Mouse (Mus musculus) hindbrain, embryonic 11.5 days (tissue): ENCODE results near the gene Cd163. TPM values are rescaled to one million over a fixed set of nuclear protein-coding genes. Genes with fewer than 3 reads are reported as not detected.

Experiments used
- ATAC-seq: fragments of 200-750 bp; cut with Nextera tagmentation; 2 replicates; pipeline ENCODE4 v1.8.0; 2017; ENCODE audit warnings: mild to moderate bottlenecking, moderate TSS enrichment, moderate library complexity; ENCODE audit not compliant: low FRiP score
- DNase-seq: peaks from one replicate; pipeline ENCODE4 v3.0.0-alpha.2; 2015; ENCODE audit warnings: low spot score
- H3K27ac ChIP-seq: fragments of 300-500 bp; sonication (generic); 2 replicates; pipeline ENCODE4 v1.5.1; 2014; ENCODE audit warnings: mild to moderate bottlenecking, low read depth, low read length
- H3K27me3 ChIP-seq: fragments of 300-500 bp; sonication (generic); 2 replicates; pipeline ENCODE4 v1.6.1; 2014; ENCODE audit warnings: mild to moderate bottlenecking, low read length, moderate library complexity, mixed read lengths; ENCODE audit not compliant: control insufficient read depth, insufficient read depth
- H3K36me3 ChIP-seq: fragments of 300-500 bp; sonication (generic); 2 replicates; pipeline ENCODE4 v1.6.1; 2014; ENCODE audit warnings: mild to moderate bottlenecking, low read length, moderate library complexity, mixed read lengths; ENCODE audit not compliant: control insufficient read depth, insufficient read depth
- H3K4me1 ChIP-seq: fragments of 300-500 bp; sonication (generic); replicated peaks from 2 replicates; pipeline ENCODE4 v1.6.1; 2014; ENCODE audit warnings: low read length, mixed read lengths; ENCODE audit not compliant: control insufficient read depth, insufficient read depth
- H3K4me2 ChIP-seq: fragments of 300-500 bp; sonication (generic); replicated peaks from 2 replicates; pipeline ENCODE4 v1.6.1; 2014; ENCODE audit warnings: mild to moderate bottlenecking, low read depth, low read length
- H3K4me3 ChIP-seq: fragments of 300-500 bp; sonication (generic); 2 replicates; pipeline ENCODE4 v1.5.1; 2014; ENCODE audit warnings: low read depth, low read length
- H3K9ac ChIP-seq: fragments of 300-500 bp; sonication (generic); 2 replicates; pipeline ENCODE4 v1.6.1; 2014; ENCODE audit warnings: low read depth, low read length
- H3K9me3 ChIP-seq: fragments of 300-500 bp; sonication (generic); 2 replicates; pipeline ENCODE4 v1.6.1; 2016; ENCODE audit warnings: low read length; ENCODE audit not compliant: control insufficient read depth
- WGBS: fragments of 180-500 bp; shearing (Covaris S2); extraction: QIAGEN DNeasy Blood & Tissue Kit; methylation state at CpG from one replicate; pipeline ENCODE4 v1.1.7; 2014; 5-methylcytosine and 5-hydroxymethylcytosine counted together
- polyA plus RNA-seq: library from polyadenylated mRNA; unstranded; fragments of >200 nt; fragmentation: Nextera tagmentation; extraction: Ambion mirVana; gene quantifications from 2 replicates; pipeline ENCODE4 v1.2.1, GENCODE M21; 2014

Cd163 gene
- 0.06 TPM in 1 of 2 replicates, not detected in the other for polyA plus RNA-seq

DNA sequence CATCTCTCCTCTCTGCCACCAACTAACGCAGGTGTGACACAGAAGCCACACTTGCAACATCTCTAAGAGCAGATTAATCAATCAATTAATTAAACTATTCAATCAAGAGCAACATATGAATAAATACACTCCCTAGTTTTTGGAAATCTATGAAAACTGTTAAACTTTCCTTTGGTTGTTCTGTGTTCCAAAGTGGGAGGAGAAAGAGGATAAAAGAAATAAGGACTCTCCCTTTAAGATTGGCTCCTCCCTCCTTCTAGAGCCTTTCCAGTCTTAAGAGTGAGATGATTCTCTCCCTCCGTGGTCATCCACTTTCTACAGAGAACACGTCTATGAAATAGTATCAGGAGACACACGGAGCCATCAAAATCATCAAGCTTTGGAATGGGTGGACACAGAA is at the start of gene Cd163:
Gene Cd163 (plus strand): TSS at position 301 of the 400 bp plus-strand sequence.
- 94% methylated on average over 4 of the region's 4 CpGs for WGBS
- Histone ChIP-seq H3K9me3 (no peaks in the 10 kb centered on the region), H3K4me3 (no peak within 1 kb of the TSS), H3K36me3 (no peaks in the 10 kb centered on the region), H3K4me1 (no peaks in the 10 kb centered on the region), H3K9ac (no peak within 1 kb of the TSS), H3K27me3 (no peaks in the 10 kb centered on the region), H3K4me2 (no peak within 1 kb of the TSS), H3K27ac (no peak within 1 kb of the TSS)
- DNase-seq: no peak
- no peak for ATAC-seq

DNA sequence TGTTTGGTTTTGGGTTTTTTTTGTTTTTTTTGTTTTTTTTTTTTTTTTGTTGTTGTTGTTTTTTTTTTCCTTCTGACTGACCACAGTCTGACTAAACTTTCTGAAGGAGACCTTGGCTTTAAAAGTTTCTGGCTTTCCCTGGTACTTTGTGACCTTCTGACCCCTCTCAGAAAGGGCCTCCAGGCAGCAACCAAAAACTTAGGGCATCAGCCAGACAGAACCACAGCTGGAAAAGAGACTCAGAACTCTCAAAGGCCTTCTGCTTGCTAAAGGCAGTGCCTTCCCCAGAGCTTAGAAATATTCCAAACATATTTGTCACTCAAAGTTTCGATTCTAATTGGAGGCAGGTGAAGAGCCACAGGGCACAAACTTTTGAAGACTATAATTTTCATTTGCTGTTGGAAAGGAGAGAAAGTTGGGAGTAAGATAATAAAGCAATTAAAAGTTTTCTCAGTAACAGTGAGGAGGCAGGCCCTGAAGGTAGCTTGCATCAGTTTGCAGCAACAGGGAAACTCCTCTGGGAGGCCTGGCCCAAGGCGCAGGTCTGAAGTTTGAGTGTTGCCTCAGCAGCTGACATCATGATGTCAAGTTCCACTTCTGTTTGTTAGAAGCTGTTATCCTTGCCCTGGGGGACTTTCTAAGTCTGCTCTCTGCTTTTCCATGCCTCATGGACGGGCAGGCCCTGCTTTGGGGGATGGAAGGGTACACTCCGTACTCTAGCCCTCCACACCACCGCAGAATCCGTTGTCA is 48.6 kb upstream of the Cd163 start:
- ATAC-seq (no peak), DNase-seq (no peak)
- no peak overlapping the region for H3K4me2 ChIP-seq
- no peak overlapping the region for H3K9ac ChIP-seq
- 57% methylated on average over 6 of the region's 6 CpGs for WGBS
- no peak overlapping the region for H3K27ac ChIP-seq
- no peaks in the 10 kb centered on the region for H3K9me3 ChIP-seq
- H3K36me3 ChIP-seq: no peaks in the 10 kb centered on the region
- no peak overlapping the region for H3K4me3 ChIP-seq
- H3K27me3 ChIP-seq: no peaks in the 10 kb centered on the region
- H3K4me1 ChIP-seq: no peaks in the 10 kb centered on the region

DNA sequence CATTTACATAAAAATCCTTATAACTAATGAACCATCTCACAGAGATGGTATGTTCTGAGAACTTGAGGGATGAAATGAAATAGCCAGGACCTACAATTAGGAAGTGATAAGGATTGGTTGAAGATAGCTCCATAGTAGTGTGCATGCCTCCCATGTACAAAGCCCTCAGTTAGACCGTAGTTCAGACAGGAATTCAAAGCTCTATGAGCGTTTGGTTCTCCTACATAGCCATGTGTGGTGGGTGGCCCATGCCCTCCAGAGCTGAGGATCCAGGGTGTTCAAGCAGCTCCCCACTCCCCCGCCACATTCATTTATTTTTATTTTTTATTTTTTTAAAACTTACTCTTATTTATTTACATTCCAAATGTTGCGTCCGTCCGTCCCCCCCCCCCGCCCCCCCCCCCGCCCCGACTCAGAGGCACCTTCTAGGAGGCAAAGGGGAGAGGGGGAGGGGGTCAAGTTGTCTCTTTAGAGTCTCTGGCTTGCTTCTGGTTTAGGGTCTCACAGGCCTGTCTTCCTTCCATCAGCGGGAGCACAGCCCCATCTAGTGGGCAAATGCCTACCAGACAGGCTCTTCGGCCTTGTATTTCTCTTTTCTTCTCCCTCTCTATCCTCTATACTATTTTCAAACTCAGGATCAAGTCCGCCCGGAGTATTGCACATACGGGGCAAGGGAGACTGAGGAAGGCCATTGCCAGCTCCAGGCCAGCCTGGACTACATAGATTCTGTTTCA is 44.1 kb upstream of the Cd163 start:
- Histone ChIP-seq H3K9me3 (no peaks in the 10 kb centered on the region), H3K9ac (no peak overlapping the region), H3K36me3 (no peaks in the 10 kb centered on the region), H3K27me3 (no peaks in the 10 kb centered on the region), H3K27ac (no peak overlapping the region), H3K4me2 (no peak overlapping the region), H3K4me3 (no peak overlapping the region), H3K4me1 (no peaks in the 10 kb centered on the region)
- ATAC-seq (peak; percentile 79), DNase-seq (peak; percentile 89)
- WGBS: 24% methylated on average over 11 of the region's 14 CpGs

DNA sequence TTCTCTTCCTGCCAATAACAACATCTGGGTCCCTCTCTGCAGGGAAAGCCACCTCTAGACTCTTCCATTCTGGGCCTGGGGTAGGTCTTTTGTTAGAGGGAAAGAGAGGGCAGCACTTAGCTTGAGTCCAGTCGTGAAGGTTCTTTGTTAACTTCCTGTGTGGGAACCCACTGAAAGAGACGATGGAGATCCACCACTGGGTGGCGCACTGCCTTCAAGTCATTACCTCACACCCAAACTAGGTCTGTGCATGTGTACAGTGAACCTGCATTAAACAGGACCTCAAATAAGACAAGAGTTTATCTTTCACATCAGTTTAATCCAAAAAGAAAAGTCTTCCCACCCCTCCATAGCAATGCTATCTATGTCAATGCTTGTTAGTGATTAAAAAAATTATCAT is 41.8 kb upstream of the Cd163 start:
- Histone ChIP-seq H3K4me2 (no peak overlapping the region), H3K9ac (no peak overlapping the region), H3K4me1 (no peaks in the 10 kb centered on the region), H3K27me3 (no peaks in the 10 kb centered on the region), H3K36me3 (no peaks in the 10 kb centered on the region), H3K9me3 (no peaks in the 10 kb centered on the region), H3K27ac (no peak overlapping the region), H3K4me3 (no peak overlapping the region)
- WGBS: 4% methylated on average over 3 of the region's 3 CpGs
- DNase-seq (peak; percentile 83), ATAC-seq (peak; percentile 61; the same call in 1 of the 2 replicates)

DNA sequence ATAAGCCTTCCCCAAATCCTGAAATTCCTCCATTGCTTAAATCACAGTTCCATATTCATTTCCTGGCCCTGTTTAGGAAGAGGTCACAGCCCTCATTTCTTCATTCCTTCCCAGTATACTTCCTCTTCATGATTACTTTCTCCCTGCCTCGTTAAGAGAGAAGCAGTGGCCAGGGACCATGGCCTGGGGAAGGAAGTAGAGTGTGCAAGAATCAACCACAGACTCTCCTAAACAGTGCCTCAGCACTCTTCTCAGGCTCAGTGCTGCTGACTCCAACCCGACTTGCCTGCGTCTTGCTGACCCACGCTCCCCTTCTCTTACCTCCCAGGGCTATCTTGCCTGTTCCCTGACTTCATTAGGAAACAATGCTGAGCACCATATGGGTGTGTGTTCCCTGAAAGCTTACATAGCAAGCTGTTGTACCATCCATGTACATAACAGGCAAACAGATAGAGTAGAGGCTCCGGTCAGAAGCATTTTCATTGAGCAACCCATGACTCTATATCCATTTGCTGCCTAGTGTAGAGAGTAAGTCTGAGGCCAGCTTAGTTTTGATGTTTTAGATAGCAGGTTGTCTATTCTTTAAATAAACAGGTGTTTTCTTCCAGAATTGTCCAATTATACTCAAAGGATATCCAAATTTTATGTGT is 31.1 kb upstream of the Cd163 start:
- Histone ChIP-seq H3K27ac (no peak overlapping the region), H3K9ac (no peak overlapping the region), H3K36me3 (no peaks in the 10 kb centered on the region), H3K4me1 (no peaks in the 10 kb centered on the region), H3K9me3 (no peaks in the 10 kb centered on the region), H3K4me3 (no peak overlapping the region), H3K27me3 (no peaks in the 10 kb centered on the region), H3K4me2 (no peak overlapping the region)
- DNase-seq (no peak), ATAC-seq (no peak)
- 78% methylated on average over 5 of the region's 5 CpGs for WGBS

DNA sequence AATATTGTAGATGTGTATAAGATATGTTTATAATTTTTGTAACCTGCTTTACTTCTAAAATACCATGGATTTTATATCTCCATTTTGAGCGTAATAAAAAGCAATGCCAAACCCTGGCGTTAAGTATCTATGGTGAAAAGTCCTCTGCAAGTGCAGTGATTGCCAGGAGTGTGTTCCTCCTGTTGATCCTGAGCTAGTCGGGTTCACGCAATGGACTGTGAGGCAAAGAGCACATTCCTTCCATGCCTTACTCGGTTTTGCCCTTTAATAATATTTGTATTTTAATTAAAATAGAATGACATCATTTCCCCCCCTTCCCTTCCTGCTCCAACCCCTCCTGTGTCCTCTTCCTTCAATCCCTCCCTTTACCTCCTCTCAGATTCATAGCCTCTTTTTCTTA is 26.8 kb upstream of the Cd163 start:
- no peak overlapping the region for H3K9ac ChIP-seq
- H3K36me3 ChIP-seq: no peaks in the 10 kb centered on the region
- ATAC-seq (no peak), DNase-seq (no peak)
- no peaks in the 10 kb centered on the region for H3K4me1 ChIP-seq
- no peaks in the 10 kb centered on the region for H3K9me3 ChIP-seq
- H3K27ac ChIP-seq: no peak overlapping the region
- H3K27me3 ChIP-seq: no peaks in the 10 kb centered on the region
- WGBS: 91% methylated on average over 5 of the region's 5 CpGs
- H3K4me3 ChIP-seq: no peak overlapping the region
- H3K4me2 ChIP-seq: no peak overlapping the region

DNA sequence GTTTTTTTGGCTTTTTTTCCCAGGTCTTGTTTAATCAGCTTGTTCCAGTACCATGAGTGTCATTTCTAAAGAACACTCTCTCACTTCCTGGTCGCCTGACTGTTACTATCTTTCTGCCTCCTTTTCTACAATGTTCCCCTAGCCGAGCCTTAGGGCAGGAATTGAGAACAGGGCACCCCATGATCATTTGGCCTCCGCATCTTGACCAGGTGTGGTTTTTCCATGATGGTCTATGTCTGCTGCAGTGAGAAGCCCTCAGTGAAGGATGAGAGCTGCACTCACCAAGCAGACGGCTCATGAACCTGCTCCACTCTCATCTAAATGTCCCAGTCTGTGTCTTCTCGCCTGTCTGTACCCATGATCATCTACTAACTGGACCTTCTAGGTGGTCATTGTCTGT is 26.2 kb upstream of the Cd163 start:
- no peak overlapping the region for H3K4me2 ChIP-seq
- no peak overlapping the region for H3K9ac ChIP-seq
- no peak overlapping the region for H3K4me3 ChIP-seq
- H3K36me3 ChIP-seq: no peaks in the 10 kb centered on the region
- no peaks in the 10 kb centered on the region for H3K9me3 ChIP-seq
- no peak overlapping the region for H3K27ac ChIP-seq
- 83% methylated on average over 5 of the region's 5 CpGs for WGBS
- ATAC-seq (no peak), DNase-seq (no peak)
- H3K4me1 ChIP-seq: no peaks in the 10 kb centered on the region
- H3K27me3 ChIP-seq: no peaks in the 10 kb centered on the region

DNA sequence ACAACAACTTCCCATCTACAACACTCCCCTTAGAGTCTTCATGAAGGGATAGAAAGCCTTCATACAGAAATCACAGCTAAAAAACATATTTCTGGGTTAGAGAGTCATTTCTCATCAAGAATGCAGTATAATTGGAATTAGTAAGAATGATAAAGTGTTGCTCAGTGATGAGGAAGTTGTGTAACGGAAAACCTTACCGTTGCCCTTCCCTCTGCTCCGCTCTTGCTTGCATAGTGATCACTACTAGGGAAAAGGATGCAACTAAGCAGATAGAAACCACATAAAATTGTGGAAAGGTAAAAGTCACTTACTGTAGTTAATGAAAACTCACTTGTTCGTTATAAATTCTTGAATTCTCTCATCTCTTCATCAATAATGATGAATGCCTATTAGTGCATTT is 21.7 kb upstream of the Cd163 start:
- 94% methylated on average over 4 of the region's 4 CpGs for WGBS
- Histone ChIP-seq H3K4me1 (no peaks in the 10 kb centered on the region), H3K9ac (no peak overlapping the region), H3K36me3 (no peaks in the 10 kb centered on the region), H3K9me3 (no peaks in the 10 kb centered on the region), H3K4me2 (no peak overlapping the region), H3K4me3 (no peak overlapping the region), H3K27me3 (no peaks in the 10 kb centered on the region), H3K27ac (no peak overlapping the region)
- DNase-seq: no peak
- ATAC-seq: no peak
